ENCODE assay signal across 9 mouse cellular contexts in genomic region chr7:46796206-46796679, GRCm38 (mm10). TPM values are rescaled to one million over a fixed set of nuclear protein-coding genes. Genes with fewer than 3 reads are reported as not detected.
DNase-seq lines count a peak whose midpoint lies in the region; ATAC-seq and TF ChIP-seq lines count a peak whose summit lies in the region.
"Had no signal": no experiment of that assay in that cellular context is flagged by ENCODE, and none has a peak within 500 bp of the region (broad histone marks: within the 10 kb centered on the region; RNA-seq: fewer than 3 reads in every experiment).

No protein-coding gene starts in this region.

- peaks cover 60% of the 10 kb centered on the region for H3K79me3 ChIP-seq in C2C12 (ENCODE audit: low read depth)

- no peaks in the 10 kb centered on the region for H3K36me3 ChIP-seq in heart, embryonic 11.5 days (ENCODE audit: control insufficient read depth, insufficient read depth, low read length)
- peaks cover 19% of the 10 kb centered on the region for H3K36me3 ChIP-seq in C2C12 (ENCODE audit: control insufficient read depth, insufficient read depth)
- peaks cover 12% of the 10 kb centered on the region for H3K36me3 ChIP-seq in limb, embryonic 13.5 days

- peak overlapping the region; percentile 84 for H3ac ChIP-seq in C2C12 (ENCODE audit: control insufficient read depth, insufficient read length, low read depth)

- WGBS in heart, embryonic 11.5 days (ENCODE audit: insufficient replicate concordance), result under 1% methylated on average over 31 of the region's 31 CpGs
- 0% methylated on average over 31 of the region's 31 CpGs for WGBS in limb, embryonic 13.5 days
- whole genome bisulfite sequencing in olfactory bulb, adult 2 months, result under 1% methylated on average over 31 of the region's 31 CpGs

- no peak for TF ChIP-seq CTCF in C2C12 (IDR thresholded peaks at IDR 0.05; ENCODE audit: control insufficient read depth, insufficient read depth, insufficient read length)
- no peak for TF ChIP-seq CTCF in olfactory bulb, adult 2 months (IDR thresholded peaks at IDR 0.05; ENCODE audit: insufficient read depth, low read depth, low read length)

- H3K4me2 ChIP-seq in heart, embryonic 11.5 days, result peak overlapping the region; percentile 96
- H3K4me2 ChIP-seq in limb, embryonic 13.5 days (replicated peaks), result peak overlapping the region; percentile 92

- peaks cover 82% of the 10 kb centered on the region for H3K79me2 ChIP-seq in C2C12 (ENCODE audit: control insufficient read depth, insufficient read depth)

- peak overlapping the region; percentile 95 for H3K9ac ChIP-seq in heart, embryonic 11.5 days (ENCODE audit: low read depth, low read length)
- peak overlapping the region; percentile 89 for H3K9ac ChIP-seq in limb, embryonic 13.5 days

- no peak; the same call in 1 of the 2 replicates for TF ChIP-seq POLR2A in olfactory bulb, adult 2 months (IDR thresholded peaks at IDR 0.05; ENCODE audit: insufficient read depth, low read depth, low read length)

- peak overlapping the region; percentile 81 for H3K4me3 ChIP-seq in heart, embryonic 11.5 days (ENCODE audit: low read depth, low read length)
- peak overlapping the region; percentile 77 for H3K4me3 ChIP-seq in C2C12 (ENCODE audit: insufficient read depth, poor library complexity, severe bottlenecking)
- H3K4me3 ChIP-seq in limb, embryonic 13.5 days, result peak overlapping the region; percentile 95
- H3K4me3 ChIP-seq in olfactory bulb, adult 2 months (ENCODE audit: insufficient read depth, low read depth, low read length), result peak overlapping the region; percentile 68

- no peak for DNase-seq in heart, postnatal 10 days
- DNase-seq in adrenal gland, postnatal 10 days, result no peak
- DNase-seq in right cerebral cortex, postnatal 4 days, result no peak

- H3K4me1 ChIP-seq in heart, embryonic 11.5 days (ENCODE audit: control insufficient read depth, insufficient read depth, low read length), result peaks cover 9% of the 10 kb centered on the region
- H3K4me1 ChIP-seq in limb, embryonic 13.5 days, result peaks cover 25% of the 10 kb centered on the region
- H3K4me1 ChIP-seq in olfactory bulb, adult 2 months (ENCODE audit: control insufficient read depth, insufficient read depth, low read length), result peaks cover 4% of the 10 kb centered on the region; the same call in 1 of the 2 replicates

- intact Hi-C loops in heart, postnatal 10 days (cut with DNase I), result loop anchor here (5.0 kb wide), 3 partner anchors 51 to 216 kb away; no protein-coding TSS in a partner anchor

- peak; percentile 44; the same call in 1 of the 2 replicates for ATAC-seq in heart, embryonic 11.5 days (replicated peaks; ENCODE audit: insufficient number of reproducible peaks, low FRiP score, low TSS enrichment)
- peak; percentile 31 for ATAC-seq in erythroblast, adult 5-6 weeks (replicated peaks; ENCODE audit: low FRiP score, poor library complexity, severe bottlenecking)
- no peak for ATAC-seq in limb, embryonic 13.5 days (ENCODE audit: low FRiP score, low read depth)

- H3K9me3 ChIP-seq in heart, embryonic 11.5 days (replicated peaks; ENCODE audit: control insufficient read depth, low read length), result no peaks in the 10 kb centered on the region
- H3K9me3 ChIP-seq in limb, embryonic 13.5 days, result no peaks in the 10 kb centered on the region

- peak overlapping the region; percentile 85; the same call in 1 of the 2 replicates for H3K27ac ChIP-seq in heart, embryonic 11.5 days (ENCODE audit: low read depth, low read length)
- H3K27ac ChIP-seq in limb, embryonic 13.5 days, result no peak overlapping the region
- H3K27ac ChIP-seq in olfactory bulb, adult 2 months (ENCODE audit: insufficient read depth, low read depth, low read length), result no peak overlapping the region

- no peaks in the 10 kb centered on the region for H3K27me3 ChIP-seq in heart, embryonic 11.5 days (ENCODE audit: control insufficient read depth, insufficient read depth, low read length)
- H3K27me3 ChIP-seq in C2C12 (ENCODE audit: control insufficient read depth, insufficient read depth, insufficient read length), result no peaks in the 10 kb centered on the region
- H3K27me3 ChIP-seq in limb, embryonic 13.5 days, result no peaks in the 10 kb centered on the region

TF ChIP-seq in C2C12, 6 proteins besides CTCF, POLR2A, EP300 and RAD21:
- TF ChIP-seq USF1 (IDR thresholded peaks at IDR 0.05; ENCODE audit: low read depth) (no peak), MYOG (IDR thresholded peaks at IDR 0.05; ENCODE audit: control insufficient read depth, extremely low read depth, insufficient read length) (no peak), CEBPB (IDR thresholded peaks at IDR 0.05; ENCODE audit: low read depth) (no peak)

RNA-seq across cellular contexts. Expression of gene Gtf2h1, which starts 0.3 kb away (rescaled TPM):
- polyA plus RNA-seq in heart, embryonic 11.5 days (2014; fragmentation: Nextera tagmentation; extraction: Ambion mirVana), result 34.9 and 41.1 TPM in 2 replicates
- total RNA-seq in heart, postnatal 10 days (2021), result 10 to 100 TPM; 22.6 to 22.7 TPM
- 19.9 TPM for polyA plus RNA-seq in C2C12 (2012; fragmentation: generic; extraction: Trizol)
- total RNA-seq in erythroblast, adult 5-6 weeks (2015; ENCODE audit: low replicate concordance), result 11.3 and 21.3 TPM in 2 replicates
- 15.8 and 19.5 TPM in 2 replicates for total RNA-seq in erythroblast, adult 5-6 weeks (2017; ENCODE audit: low replicate concordance)
- 51.3 and 56.3 TPM in 2 replicates for polyA plus RNA-seq in limb, embryonic 13.5 days (2015; fragmentation: Nextera tagmentation; extraction: Ambion mirVana)
- polyA plus RNA-seq in olfactory bulb, adult 2 months (2012; ENCODE audit: insufficient read depth, insufficient read length, low replicate concordance, missing spikeins), result not detected in 2 replicates
- 10 to 100 TPM; 36.1 to 37.1 TPM for total RNA-seq in adrenal gland, postnatal 10 days (2021)

RNA-seq across cellular contexts. Expression of gene Hps5, which starts 0.4 kb away (rescaled TPM):
- polyA plus RNA-seq in heart, embryonic 11.5 days (2014; fragmentation: Nextera tagmentation; extraction: Ambion mirVana), result 11.8 and 12.7 TPM in 2 replicates
- 10 to 100 TPM; 11.6 TPM for total RNA-seq in heart, postnatal 10 days (2021)
- polyA plus RNA-seq in C2C12 (2012; fragmentation: generic; extraction: Trizol), result 8.3 TPM
- total RNA-seq in erythroblast, adult 5-6 weeks (2015; ENCODE audit: low replicate concordance), result 13.0 and 16.5 TPM in 2 replicates
- 4.7 and 10.7 TPM in 2 replicates for total RNA-seq in erythroblast, adult 5-6 weeks (2017; ENCODE audit: low replicate concordance)
- 22.2 and 23.8 TPM in 2 replicates for polyA plus RNA-seq in limb, embryonic 13.5 days (2015; fragmentation: Nextera tagmentation; extraction: Ambion mirVana)
- polyA plus RNA-seq in olfactory bulb, adult 2 months (2012; ENCODE audit: insufficient read depth, insufficient read length, low replicate concordance, missing spikeins), result not detected in 2 replicates
- total RNA-seq in adrenal gland, postnatal 10 days (2021), result 10 to 100 TPM; 21.7 to 21.9 TPM

RNA-seq across cellular contexts. Expression of gene Saa2, which starts 44.7 kb away (rescaled TPM):
- polyA plus RNA-seq in heart, embryonic 11.5 days (2014; fragmentation: Nextera tagmentation; extraction: Ambion mirVana), result 1.1 TPM in 1 of 2 replicates, not detected in the other
- total RNA-seq in heart, postnatal 10 days (2021), result not detected
- polyA plus RNA-seq in C2C12 (2012; fragmentation: generic; extraction: Trizol), result 0.04 TPM
- not detected in 2 replicates for total RNA-seq in erythroblast, adult 5-6 weeks (2015; ENCODE audit: low replicate concordance)
- total RNA-seq in erythroblast, adult 5-6 weeks (2017; ENCODE audit: low replicate concordance), result not detected in 2 replicates
- 3.1 and 5.0 TPM in 2 replicates for polyA plus RNA-seq in limb, embryonic 13.5 days (2015; fragmentation: Nextera tagmentation; extraction: Ambion mirVana)
- not detected in 2 replicates for polyA plus RNA-seq in olfactory bulb, adult 2 months (2012; ENCODE audit: insufficient read depth, insufficient read length, low replicate concordance, missing spikeins)
- not detected for total RNA-seq in adrenal gland, postnatal 10 days (2021)
- total RNA-seq: layer of hippocampus, postnatal 25 days had no signal

RNA-seq across cellular contexts. Expression of gene Ldha, which starts 45.0 kb away (rescaled TPM):
- 3,042 and 3,490 TPM in 2 replicates for polyA plus RNA-seq in heart, embryonic 11.5 days (2014; fragmentation: Nextera tagmentation; extraction: Ambion mirVana)
- total RNA-seq in heart, postnatal 10 days (2021), result 100 to 1,000 TPM; 889 to 902 TPM
- polyA plus RNA-seq in C2C12 (2012; fragmentation: generic; extraction: Trizol), result 2,062 TPM
- total RNA-seq in erythroblast, adult 5-6 weeks (2015; ENCODE audit: low replicate concordance), result 108 and 109 TPM in 2 replicates
- total RNA-seq in erythroblast, adult 5-6 weeks (2017; ENCODE audit: low replicate concordance), result 53.0 and 92.1 TPM in 2 replicates
- polyA plus RNA-seq in limb, embryonic 13.5 days (2015; fragmentation: Nextera tagmentation; extraction: Ambion mirVana), result 1,645 and 1,659 TPM in 2 replicates
- not detected in 2 replicates for polyA plus RNA-seq in olfactory bulb, adult 2 months (2012; ENCODE audit: insufficient read depth, insufficient read length, low replicate concordance, missing spikeins)
- 100 to 1,000 TPM; 693 to 863 TPM for total RNA-seq in adrenal gland, postnatal 10 days (2021)

RNA-seq across cellular contexts. Expression of gene Saa1, which starts 53.5 kb away (rescaled TPM):
- polyA plus RNA-seq in heart, embryonic 11.5 days (2014; fragmentation: Nextera tagmentation; extraction: Ambion mirVana), result 0.47 TPM in 1 of 2 replicates, not detected in the other
- total RNA-seq in heart, postnatal 10 days (2021), result not detected
- polyA plus RNA-seq in C2C12 (2012; fragmentation: generic; extraction: Trizol), result not detected
- not detected in 2 replicates for total RNA-seq in erythroblast, adult 5-6 weeks (2015; ENCODE audit: low replicate concordance)
- not detected in 2 replicates for total RNA-seq in erythroblast, adult 5-6 weeks (2017; ENCODE audit: low replicate concordance)
- 2.3 and 4.2 TPM in 2 replicates for polyA plus RNA-seq in limb, embryonic 13.5 days (2015; fragmentation: Nextera tagmentation; extraction: Ambion mirVana)
- not detected in 2 replicates for polyA plus RNA-seq in olfactory bulb, adult 2 months (2012; ENCODE audit: insufficient read depth, insufficient read length, low replicate concordance, missing spikeins)
- under 1 TPM in 1 of 2 experiments, not detected in 1; 0.63 TPM for total RNA-seq in adrenal gland, postnatal 10 days (2021)
- total RNA-seq: layer of hippocampus, postnatal 25 days had no signal
